In the genomic region with DNA sequence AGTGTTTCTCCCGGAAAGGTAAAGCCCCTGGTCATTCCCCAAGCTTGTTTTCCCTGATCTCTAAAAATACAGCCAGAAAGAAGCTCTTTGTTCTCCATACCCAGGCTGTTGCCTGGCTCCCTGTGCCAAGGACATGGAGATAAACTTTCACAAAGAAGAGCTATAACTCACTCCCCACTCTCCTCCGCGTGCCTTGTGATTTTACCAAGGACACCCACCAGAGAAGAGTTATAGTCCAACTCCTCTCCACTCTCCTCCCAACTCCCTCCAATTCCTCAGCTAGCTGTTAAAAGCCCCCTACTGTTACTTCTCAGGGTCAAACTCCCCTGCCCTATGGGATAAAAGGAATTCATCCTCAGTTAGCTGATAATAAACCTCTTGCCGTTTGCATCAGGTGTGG, we compare ENCODE assay signal across 42 mouse cellular contexts. TPM values are rescaled to one million over a fixed set of nuclear protein-coding genes. Genes with fewer than 3 reads are reported as not detected.
"Had no signal": no experiment of that assay in that cellular context is flagged by ENCODE, and none has a peak within 500 bp of the region (broad histone marks: within the 10 kb centered on the region; RNA-seq: fewer than 3 reads in every experiment).

No protein-coding gene starts in this region.

RNA-seq across cellular contexts. Expression of gene Luzp4, which starts 15.6 kb away (rescaled TPM):
- total RNA-seq: heart, postnatal 10 days; heart, postnatal 14 days; heart, postnatal 25 days; heart, postnatal 36 days; heart, postnatal 4 days; hematopoietic stem cell, adult 5-6 weeks; hindbrain, postnatal 0 days; layer of hippocampus, adult 18-20 months; layer of hippocampus, adult 2 months; layer of hippocampus, adult 8-10 months; layer of hippocampus, postnatal 10 days; layer of hippocampus, postnatal 14 days; layer of hippocampus, postnatal 25 days; layer of hippocampus, postnatal 36 days; left cerebral cortex, adult 18-20 months; left cerebral cortex, adult 2 months; left cerebral cortex, adult 8-10 months had no signal
- polyA plus RNA-seq: heart, embryonic 11.5 days; heart, embryonic 12.5 days; heart, embryonic 13.5 days; heart, embryonic 14.5 days; heart, embryonic 15.5 days; heart, embryonic 16.5 days; heart, postnatal 0 days; hindbrain, embryonic 10.5 days; hindbrain, embryonic 11.5 days; hindbrain, embryonic 12.5 days; hindbrain, embryonic 13.5 days; hindbrain, embryonic 14.5 days; hindbrain, embryonic 15.5 days; hindbrain, embryonic 16.5 days; hindbrain, postnatal 0 days; inflammation-experienced regulatory T-cells, adult 6 months; intestine, embryonic 14.5 days; intestine, embryonic 15.5 days; intestine, embryonic 16.5 days; intestine, postnatal 0 days; kidney, adult 2 months; kidney, embryonic 14.5 days; kidney, embryonic 15.5 days; kidney, embryonic 16.5 days; kidney, postnatal 0 days; large intestine, adult 2 months had no signal
